8 mouse cellular contexts compared by ENCODE assay signal in the genomic region with DNA sequence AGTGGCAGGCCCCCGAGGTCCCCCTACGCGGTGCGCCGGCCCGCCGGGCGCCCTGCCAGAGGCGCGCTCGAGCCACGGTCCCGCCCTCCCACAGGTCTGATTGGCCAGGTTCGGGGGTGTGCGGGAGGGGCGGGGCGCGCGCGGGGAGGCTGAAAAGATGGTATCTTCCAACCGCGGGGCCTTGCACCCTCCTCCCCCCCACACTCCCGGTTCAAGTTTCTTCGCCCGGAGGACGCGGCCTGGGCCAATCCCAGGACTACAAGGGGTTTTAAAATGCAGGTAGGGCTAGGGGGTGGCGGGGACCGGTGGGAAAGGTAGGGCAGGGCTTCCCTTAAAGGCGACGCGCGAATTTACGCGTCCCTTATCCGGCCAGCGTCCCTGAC. TPM values are rescaled to one million over a fixed set of nuclear protein-coding genes. Genes with fewer than 3 reads are reported as not detected.
DNase-seq lines count a peak whose midpoint lies in the region; ATAC-seq and TF ChIP-seq lines count a peak whose summit lies in the region.

No protein-coding gene starts in this region.

- WGBS in hindbrain, postnatal 0 days = 3% methylated on average over 30 of the region's 37 CpGs

- peak overlapping the region; percentile 80 for H3K9ac ChIP-seq in hindbrain, postnatal 0 days (replicated peaks; ENCODE audit: low read length)

- no peaks in the 10 kb centered on the region for H3K27me3 ChIP-seq in hindbrain, postnatal 0 days (ENCODE audit: insufficient read depth, low read length)

- no peaks in the 10 kb centered on the region for H3K36me3 ChIP-seq in hindbrain, postnatal 0 days (ENCODE audit: insufficient read depth, low read length)

- H3K4me3 ChIP-seq in hindbrain, postnatal 0 days (ENCODE audit: low read length) = peak overlapping the region; percentile 76

- TF ChIP-seq CTCF in hindbrain, postnatal 0 days (IDR thresholded peaks at IDR 0.05; ENCODE audit: low read depth) = no peak

- peak; percentile 96 for ATAC-seq in activated CD4-positive, CD25-positive, alpha-beta regulatory T cell, adult 4 months
- peak; percentile 96 for ATAC-seq in hindbrain, postnatal 0 days

- H3K4me1 ChIP-seq in hindbrain, postnatal 0 days (ENCODE audit: insufficient read depth, low read length) = peaks cover 27% of the 10 kb centered on the region

- DNase-seq in cerebellum, postnatal 4 days (ENCODE audit: low spot score in 2 of 2) = peak; percentile 96 to 99
- DNase-seq in gastrocnemius, adult 8-10 months (ENCODE audit: low spot score in 2 of 2) = peak; percentile 98
- peak; percentile 99 for DNase-seq in hindbrain, postnatal 0 days (ENCODE audit: low spot score)
- peak; percentile 94 to 97 for DNase-seq in left cerebral cortex, adult 18-20 months (ENCODE audit: low spot score in 2 of 2)
- peak; percentile 98 to 99 for DNase-seq in lung, postnatal 4 days
- DNase-seq in retina, postnatal 1 day = peak; percentile 99
- peak; percentile 98 for DNase-seq in thymus, postnatal 4 days

- peak overlapping the region; percentile 95 for H3K27ac ChIP-seq in hindbrain, postnatal 0 days

- H3K9me3 ChIP-seq in hindbrain, postnatal 0 days (ENCODE audit: low read length) = no peaks in the 10 kb centered on the region

- H3K4me2 ChIP-seq in hindbrain, postnatal 0 days (ENCODE audit: low read depth, low read length) = peak overlapping the region; percentile 79

RNA-seq across cellular contexts. Expression of a gene that starts 0.3 kb away (rescaled TPM):
- polyA plus RNA-seq in activated CD4-positive, CD25-positive, alpha-beta regulatory T cell, adult 4 months (2017; shearing (Covaris generic)) = under 1 TPM; 0.25 to 0.42 TPM
- total RNA-seq in gastrocnemius, adult 8-10 months (2022) = 10 to 100 TPM; 41.1 to 49.4 (median 43.5) TPM
- 86.3 and 94.7 TPM in 2 replicates for total RNA-seq in hindbrain, postnatal 0 days (2014; rRNA removed)
- polyA plus RNA-seq in hindbrain, postnatal 0 days (2015; fragmentation: Nextera tagmentation; extraction: Ambion mirVana) = 16.9 and 17.0 TPM in 2 replicates
- 10 to 100 TPM; 75.6 to 77.6 TPM for total RNA-seq in left cerebral cortex, adult 18-20 months (2021)

RNA-seq across cellular contexts. Expression of a gene that starts 30.6 kb away (rescaled TPM):
- polyA plus RNA-seq in activated CD4-positive, CD25-positive, alpha-beta regulatory T cell, adult 4 months (2017; shearing (Covaris generic)) = under 1 TPM in 1 of 2 experiments, not detected in 1; 0.08 TPM
- total RNA-seq in gastrocnemius, adult 8-10 months (2022) = under 1 TPM; 0.44 to 0.74 (median 0.69) TPM
- 10.2 and 10.8 TPM in 2 replicates for total RNA-seq in hindbrain, postnatal 0 days (2014; rRNA removed)
- polyA plus RNA-seq in hindbrain, postnatal 0 days (2015; fragmentation: Nextera tagmentation; extraction: Ambion mirVana) = 2.8 and 3.2 TPM in 2 replicates
- 1 to 10 TPM; 7.9 to 9.0 TPM for total RNA-seq in left cerebral cortex, adult 18-20 months (2021)

RNA-seq across cellular contexts. Expression of a gene that starts 58.7 kb away (rescaled TPM):
- not detected for polyA plus RNA-seq in activated CD4-positive, CD25-positive, alpha-beta regulatory T cell, adult 4 months (2017; shearing (Covaris generic))
- total RNA-seq in gastrocnemius, adult 8-10 months (2022) = under 1 TPM; 0.13 to 0.44 (median 0.19) TPM
- 36.3 and 39.8 TPM in 2 replicates for total RNA-seq in hindbrain, postnatal 0 days (2014; rRNA removed)
- polyA plus RNA-seq in hindbrain, postnatal 0 days (2015; fragmentation: Nextera tagmentation; extraction: Ambion mirVana) = 46.2 and 49.7 TPM in 2 replicates
- 100 to 1,000 TPM; 259 to 273 TPM for total RNA-seq in left cerebral cortex, adult 18-20 months (2021)

Comparison
In these comparisons a context has a peak if more than half of its experiments do, and no peak if none do; other contexts are left out.
1. Peak in every context shown above with its lines: DNase-seq, ATAC-seq, H3K4me3 ChIP-seq and H3K27ac ChIP-seq.
2. RNA of a gene that starts 58.7 kb away (total RNA-seq): 259 to 273 TPM in left cerebral cortex, adult 18-20 months and 36.3 to 39.8 TPM in hindbrain, postnatal 0 days; 0.13 to 0.44 TPM in gastrocnemius, adult 8-10 months; every median in the first group is over 10 times any median in the second.